In genomic region chr10:84316857-84317256, GRCm38 (mm10) we compare ENCODE assay signal across 16 mouse cellular contexts.
"Had no signal": no experiment of that assay in that cellular context is flagged by ENCODE, and none has a peak within 500 bp of the region (broad histone marks: within the 10 kb centered on the region; RNA-seq: fewer than 3 reads in every experiment).

No protein-coding gene starts in this region.

- H3K27me3 ChIP-seq: neural tube, embryonic 12.5 days; neural tube, embryonic 13.5 days; neural tube, embryonic 15.5 days; stomach, embryonic 15.5 days had no signal

- H3K36me3 ChIP-seq: neural tube, embryonic 12.5 days; neural tube, embryonic 13.5 days; neural tube, embryonic 15.5 days; stomach, embryonic 15.5 days had no signal

- H3K4me3 ChIP-seq: neural tube, embryonic 12.5 days; neural tube, embryonic 13.5 days; neural tube, embryonic 15.5 days; stomach, embryonic 15.5 days had no signal

- H3K4me1 ChIP-seq: neural tube, embryonic 12.5 days; neural tube, embryonic 13.5 days; neural tube, embryonic 15.5 days; stomach, embryonic 15.5 days had no signal

- H3K9ac ChIP-seq: neural tube, embryonic 12.5 days; neural tube, embryonic 13.5 days; neural tube, embryonic 15.5 days; stomach, embryonic 15.5 days had no signal

- DNase-seq: retina, postnatal 1 day; right cerebral cortex, adult 18-20 months; right cerebral cortex, postnatal 14 days; right cerebral cortex, postnatal 25 days; right cerebral cortex, postnatal 4 days; thymus, adult 18-20 months; thymus, adult 2 months; thymus, postnatal 14 days; thymus, postnatal 25 days; thymus, postnatal 36 days; thymus, postnatal 4 days had no signal

- H3K27ac ChIP-seq: neural tube, embryonic 12.5 days; neural tube, embryonic 13.5 days; neural tube, embryonic 15.5 days; stomach, embryonic 15.5 days; stomach, postnatal 0 days had no signal

- H3K9me3 ChIP-seq: neural tube, embryonic 12.5 days; neural tube, embryonic 13.5 days; neural tube, embryonic 15.5 days; stomach, embryonic 15.5 days had no signal

- H3K4me2 ChIP-seq: neural tube, embryonic 12.5 days; neural tube, embryonic 13.5 days; neural tube, embryonic 15.5 days; stomach, embryonic 15.5 days had no signal
